Mouse (Mus musculus): ENCODE measurements at regions not wholly inside any gene's neighbourhood (a gene's known extent, or its start where the extent isn't known, plus 50 kb on each side); places are given as distances from the start of the nearest gene placed in this dataset.

GRCm38 (mm10) chr19:49415326-49415725 lies 1209.5 kb downstream of the Sorcs3 start:
- Histone ChIP-seq H3K36me3 (replicated peaks) (no peaks in the 10 kb centered on the region), H3K9me3 (no peaks in the 10 kb centered on the region), H3K27ac (0 out of 2 replicates have a peak overlapping the region, but pooled peaks have one; percentile 17), H3K4me2 (no peak overlapping the region), H3K4me3 (no peak overlapping the region), H3K9ac (no peak overlapping the region), H3K27me3 (replicated peaks) (no peaks in the 10 kb centered on the region), H3K4me1 (peaks cover 8% of the 10 kb centered on the region; the same call in 1 of the 2 replicates)
- ATAC-seq (replicated peaks): 0 out of 2 replicates have a peak, but pooled peaks have one; percentile 42
- WGBS: 28% methylated on average over 2 of the region's 2 CpGs

GRCm38 (mm10) chr19:49423059-49423900 lies 1217.5 kb downstream of the Sorcs3 start:
- Histone ChIP-seq H3K27me3 (replicated peaks) (no peaks in the 10 kb centered on the region), H3K27ac (no peak overlapping the region), H3K4me1 (no peaks in the 10 kb centered on the region), H3K4me2 (no peak overlapping the region), H3K9ac (no peak overlapping the region), H3K9me3 (no peaks in the 10 kb centered on the region), H3K4me3 (no peak overlapping the region), H3K36me3 (replicated peaks) (no peaks in the 10 kb centered on the region)
- WGBS: 70% methylated on average over 7 of the region's 7 CpGs
- no peak for ATAC-seq (replicated peaks)
